Mouse (Mus musculus) hindbrain, embryonic 14.5 days (tissue): ENCODE measurements at regions not wholly inside any gene's neighbourhood (a gene's known extent, or its start where the extent isn't known, plus 50 kb on each side); places are given as distances from the start of the nearest gene placed in this dataset.

ENCODE experiments used
- ATAC-seq: fragments of 200-750 bp; cut with Nextera tagmentation; 2 replicates; pipeline ENCODE4 v1.8.0; 2017; ENCODE audit warnings: moderate number of reproducible peaks, mild to moderate bottlenecking, moderate TSS enrichment, moderate library complexity; ENCODE audit not compliant: low FRiP score
- DNase-seq: peaks from one replicate; pipeline ENCODE4 v3.0.0-alpha.2; 2015; ENCODE audit warnings: low spot score
- H3K27ac ChIP-seq: fragments of 300-500 bp; sonication (generic); 2 replicates; pipeline ENCODE4 v1.5.1; 2014; ENCODE audit warnings: mild to moderate bottlenecking, moderate library complexity
- H3K27me3 ChIP-seq: fragments of 300-500 bp; sonication (generic); 2 replicates; pipeline ENCODE4 v1.6.1; 2014; ENCODE audit warnings: mild to moderate bottlenecking, low read length, mixed read lengths; ENCODE audit not compliant: control insufficient read depth, insufficient read depth
- H3K36me3 ChIP-seq: fragments of 300-500 bp; sonication (generic); replicated peaks from 2 replicates; pipeline ENCODE4 v1.6.1; 2014; ENCODE audit not compliant: control insufficient read depth, insufficient read depth
- H3K4me1 ChIP-seq: fragments of 300-500 bp; sonication (generic); replicated peaks from 2 replicates; pipeline ENCODE4 v1.6.1; 2014; ENCODE audit warnings: antibody characterized with exemption, low read length, mixed read lengths; ENCODE audit not compliant: control insufficient read depth, insufficient read depth
- H3K4me2 ChIP-seq: fragments of 300-500 bp; sonication (generic); replicated peaks from 2 replicates; pipeline ENCODE4 v1.6.1; 2014; ENCODE audit warnings: mild to moderate bottlenecking, moderate library complexity
- H3K4me3 ChIP-seq: fragments of 300-500 bp; sonication (generic); replicated peaks from 2 replicates; pipeline ENCODE4 v1.5.1; 2014; ENCODE audit warnings: mild to moderate bottlenecking, low read length
- H3K9ac ChIP-seq: fragments of 300-500 bp; sonication (generic); 2 replicates; pipeline ENCODE4 v1.6.1; 2014
- H3K9me3 ChIP-seq: fragments of 300-500 bp; sonication (generic); 2 replicates; pipeline ENCODE4 v1.6.1; 2016; ENCODE audit warnings: low read length; ENCODE audit not compliant: control insufficient read depth
- WGBS: fragments of 180-500 bp; shearing (Covaris S2); extraction: QIAGEN DNeasy Blood & Tissue Kit; methylation state at CpG from one replicate; pipeline ENCODE4 v1.1.7; 2014; 5-methylcytosine and 5-hydroxymethylcytosine counted together

GRCm38 (mm10) chr2:9791970-9792369 lies 89.1 kb upstream of the 4930412O13Rik start:
- Histone ChIP-seq H3K27ac (no peak overlapping the region), H3K27me3 (no peaks in the 10 kb centered on the region), H3K4me2 (no peak overlapping the region), H3K4me3 (no peak overlapping the region), H3K4me1 (no peaks in the 10 kb centered on the region), H3K9me3 (no peaks in the 10 kb centered on the region), H3K36me3 (no peaks in the 10 kb centered on the region), H3K9ac (no peak overlapping the region)
- DNase-seq (no peak), ATAC-seq (no peak)
- WGBS: 100% methylated on average over 1 of the region's 1 CpGs

GRCm38 (mm10) chr2:9792381-9792780 lies 88.7 kb upstream of the 4930412O13Rik start:
- Histone ChIP-seq H3K27me3 (no peaks in the 10 kb centered on the region), H3K4me3 (no peak overlapping the region), H3K36me3 (no peaks in the 10 kb centered on the region), H3K27ac (no peak overlapping the region), H3K9me3 (no peaks in the 10 kb centered on the region), H3K4me2 (no peak overlapping the region), H3K9ac (no peak overlapping the region), H3K4me1 (no peaks in the 10 kb centered on the region)
- 86% methylated on average over 1 of the region's 1 CpGs for WGBS
- no peak for DNase-seq
- no peak for ATAC-seq

- ATAC-seq: no peak
- WGBS: 81% methylated on average over 4 of the region's 4 CpGs
These were observed 85.7 kb upstream of the 4930412O13Rik start for GRCm38 (mm10) chr2:9795401-9795800.

GRCm38 (mm10) chr2:9801484-9801883 lies 79.6 kb upstream of the 4930412O13Rik start:
- Histone ChIP-seq H3K36me3 (no peaks in the 10 kb centered on the region), H3K9me3 (no peaks in the 10 kb centered on the region), H3K4me1 (no peaks in the 10 kb centered on the region), H3K9ac (no peak overlapping the region), H3K4me2 (no peak overlapping the region), H3K27me3 (no peaks in the 10 kb centered on the region), H3K27ac (no peak overlapping the region), H3K4me3 (no peak overlapping the region)
- DNase-seq (no peak), ATAC-seq (no peak)
- WGBS: 86% methylated on average over 8 of the region's 8 CpGs

More at GRCm38 (mm10) chr2:9795401-9795800, 85.7 kb upstream of the 4930412O13Rik start:
- Histone ChIP-seq H3K4me3 (no peak overlapping the region), H3K36me3 (no peaks in the 10 kb centered on the region), H3K9ac (no peak overlapping the region), H3K27me3 (no peaks in the 10 kb centered on the region), H3K4me1 (no peaks in the 10 kb centered on the region), H3K27ac (no peak overlapping the region), H3K4me2 (no peak overlapping the region), H3K9me3 (no peaks in the 10 kb centered on the region)
- no peak for DNase-seq

- Histone ChIP-seq H3K27me3 (no peaks in the 10 kb centered on the region), H3K36me3 (no peaks in the 10 kb centered on the region), H3K9me3 (no peaks in the 10 kb centered on the region), H3K4me2 (no peak overlapping the region), H3K27ac (no peak overlapping the region), H3K4me3 (no peak overlapping the region), H3K9ac (no peak overlapping the region), H3K4me1 (no peaks in the 10 kb centered on the region)
- ATAC-seq (no peak), DNase-seq (no peak)
- WGBS: 76% methylated on average over 3 of the region's 3 CpGs
These were observed 76.7 kb upstream of the 4930412O13Rik start for GRCm38 (mm10) chr2:9804306-9804705.

GRCm38 (mm10) chr2:9805590-9805989 lies 75.5 kb upstream of the 4930412O13Rik start:
- DNase-seq (no peak), ATAC-seq (no peak)
- no peak overlapping the region for H3K27ac ChIP-seq
- H3K9me3 ChIP-seq: no peaks in the 10 kb centered on the region
- H3K4me1 ChIP-seq: no peaks in the 10 kb centered on the region
- 90% methylated on average over 6 of the region's 6 CpGs for WGBS
- H3K36me3 ChIP-seq: no peaks in the 10 kb centered on the region
- H3K4me3 ChIP-seq: no peak overlapping the region
- H3K27me3 ChIP-seq: no peaks in the 10 kb centered on the region
- no peak overlapping the region for H3K9ac ChIP-seq
- no peak overlapping the region for H3K4me2 ChIP-seq
